Mouse (Mus musculus): ENCODE results near the gene Klrb1f.
A peak's percentile ranks its signal among the peaks of the same experiment; 100 is the strongest.
"Not testable (repeated sequence)": the region's sequence is repeated elsewhere in the genome, so short reads cannot be mapped to it uniquely, and the experiment has no call there.

The Klrb1f gene

DNA sequence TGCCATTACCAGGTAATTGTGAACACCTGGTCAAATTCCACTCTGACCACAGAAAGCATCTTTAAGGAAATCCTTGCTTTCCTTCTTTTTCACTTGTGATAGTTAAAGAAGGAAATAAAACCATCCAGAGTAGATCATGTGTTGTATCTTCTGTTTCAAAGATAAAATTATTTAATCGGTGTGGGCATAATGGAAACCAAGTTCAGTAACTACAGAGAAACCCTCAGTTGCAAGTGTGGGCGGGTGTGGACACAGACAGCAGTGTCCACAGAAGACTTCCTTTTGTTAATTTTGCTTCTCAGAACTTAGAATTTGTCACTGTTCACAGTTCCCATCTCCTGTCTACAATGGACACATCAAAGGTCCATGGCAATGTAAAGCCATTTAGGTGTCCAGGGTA lies at the start of gene Klrb1f:
Klrb1f (plus strand) TSS at position 301 of the 400 bp plus-strand sequence.
- no peak for DNase-seq (ENCODE audit: low spot score)

DNA sequence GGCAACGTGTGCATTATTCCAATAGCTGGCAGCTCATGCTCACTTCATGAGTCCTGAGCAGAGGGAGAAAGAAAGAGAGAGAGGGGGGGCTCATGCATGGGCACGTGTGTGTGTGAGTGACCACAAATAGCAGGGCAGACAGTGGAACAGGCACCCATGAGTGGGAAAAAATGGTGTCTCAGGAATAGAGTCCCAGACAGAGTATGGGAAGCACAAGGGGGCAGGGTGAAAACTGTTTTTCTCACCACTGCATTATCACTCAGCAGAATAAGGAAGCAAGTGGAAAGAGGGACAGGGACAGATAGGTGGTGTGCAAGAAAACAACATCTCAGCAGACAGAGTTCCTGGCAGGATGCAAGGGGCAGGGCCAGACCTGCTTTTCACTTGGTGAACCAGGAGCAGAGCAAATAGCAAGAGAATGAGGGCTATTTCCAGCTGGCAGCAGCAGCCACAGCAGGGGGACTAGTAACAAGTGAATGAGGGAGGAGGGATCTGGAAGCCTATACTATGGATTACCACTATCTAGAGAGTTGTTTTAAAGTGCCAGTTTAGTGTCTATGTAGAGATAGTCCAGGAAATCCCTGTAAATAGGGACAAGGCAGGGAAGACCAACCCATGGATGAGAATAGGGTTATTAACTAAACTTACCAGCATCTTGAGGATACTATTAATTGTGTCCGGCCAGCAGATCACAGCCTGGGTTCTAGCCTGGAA lies 49.5 kb upstream of the Klrb1f start:
- no peak for DNase-seq (ENCODE audit: low spot score)

DNA sequence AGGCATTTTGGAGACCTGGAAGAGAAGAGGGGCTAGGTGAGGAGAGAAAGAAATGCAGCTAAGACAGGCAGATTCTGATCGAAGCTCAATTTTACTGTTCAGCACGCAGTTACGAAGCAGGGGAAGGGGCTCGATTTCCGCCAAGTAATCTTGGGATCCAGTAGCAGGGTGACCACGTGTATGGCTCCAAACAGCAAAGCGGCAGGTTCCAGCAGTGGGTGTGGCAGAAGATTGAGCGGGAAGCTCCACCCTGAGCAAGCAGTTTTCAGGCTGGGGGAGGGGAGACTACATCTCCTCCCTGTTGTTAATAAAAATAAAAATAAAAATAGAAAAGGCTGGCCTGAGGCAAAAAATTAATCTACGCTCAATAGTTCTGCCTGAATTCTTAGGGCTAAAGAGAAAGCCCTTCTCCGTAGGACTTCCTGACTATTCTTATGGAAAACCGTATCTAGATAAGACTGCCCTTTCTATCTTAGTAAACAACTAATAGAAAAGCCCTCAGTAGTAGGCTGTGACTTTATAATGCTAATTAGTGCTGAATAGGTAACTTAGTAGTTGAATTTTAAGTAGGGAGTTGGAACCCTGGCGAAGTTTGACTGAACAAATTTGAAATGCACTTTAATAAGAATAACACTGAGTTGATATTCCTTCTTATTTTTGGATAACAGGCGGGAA lies 48.8 kb upstream of the Klrb1f start:
- DNase-seq (ENCODE audit: low spot score) = peak; percentile 31

DNA sequence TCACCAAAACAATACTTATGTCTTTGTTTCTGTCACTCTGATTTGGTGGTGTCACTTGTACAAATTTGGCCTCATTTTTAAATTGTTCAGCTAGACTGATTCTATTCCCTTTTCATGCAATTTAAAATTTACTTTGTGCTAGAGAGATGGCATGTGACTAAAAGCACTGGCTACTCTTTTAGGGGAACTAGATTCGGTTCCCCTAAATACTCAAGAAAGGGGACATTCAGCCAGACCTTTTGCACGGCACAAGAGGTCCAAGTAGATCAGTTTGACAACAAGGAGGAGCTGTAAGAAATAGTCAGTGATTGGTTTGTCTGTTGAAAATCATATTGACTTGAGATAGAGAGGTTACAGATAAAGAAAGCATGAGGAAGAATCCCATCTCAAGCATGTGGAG lies 44.3 kb upstream of the Klrb1f start:
- no peak for DNase-seq (ENCODE audit: low spot score)

DNA sequence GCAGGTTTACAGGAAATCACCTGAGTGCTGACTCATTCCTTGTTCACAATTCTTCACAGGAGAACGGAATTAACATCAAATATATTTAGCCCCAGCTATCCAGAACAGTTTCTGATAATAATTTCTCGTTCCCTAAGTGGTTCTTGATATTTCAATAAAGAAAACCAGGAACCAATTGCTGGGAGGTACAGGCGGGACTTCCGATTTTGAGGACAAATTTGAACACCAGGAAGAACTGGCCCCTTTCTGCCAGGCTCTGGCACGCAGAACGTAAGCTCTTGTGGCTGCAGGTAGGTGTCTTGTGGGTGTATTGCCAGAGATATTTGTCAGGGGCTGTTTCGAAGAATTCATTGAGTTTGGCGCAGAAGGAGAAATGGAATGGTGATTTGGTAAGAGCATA lies 37.1 kb upstream of the Klrb1f start:
- no peak for DNase-seq (ENCODE audit: low spot score)

DNA sequence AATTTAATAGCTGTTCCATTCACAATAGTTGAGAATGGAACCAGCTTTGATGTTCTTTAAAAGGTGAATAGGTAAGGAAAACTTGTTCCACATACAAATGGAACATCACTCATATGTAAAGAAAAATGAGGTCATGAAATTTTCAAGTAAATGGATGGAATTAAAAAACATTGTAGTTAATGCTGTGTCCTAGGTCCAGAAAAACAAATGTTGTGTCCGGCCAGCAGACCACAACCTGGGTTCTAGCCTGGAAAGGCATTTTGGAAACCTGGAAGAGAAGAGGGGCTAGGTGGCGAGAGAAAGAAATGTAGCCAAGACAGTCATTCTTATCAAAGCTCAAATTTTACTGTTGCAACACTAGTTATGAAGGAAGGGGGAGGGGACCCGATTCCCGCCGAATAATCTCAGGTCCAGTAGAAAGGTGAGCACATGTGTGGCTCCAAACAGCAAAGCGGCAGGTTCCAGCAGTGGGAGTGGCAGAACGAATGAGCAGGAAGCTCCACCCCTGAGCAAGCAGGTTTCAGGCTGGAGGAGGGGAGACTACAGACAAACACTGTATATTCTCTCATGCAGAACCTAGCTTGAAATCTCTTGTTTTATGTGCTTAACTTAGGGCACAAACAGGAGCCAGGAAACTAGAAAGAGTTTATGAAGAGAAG lies 35.7 kb upstream of the Klrb1f start:
- DNase-seq (ENCODE audit: low spot score) = not testable (repeated sequence)

DNA sequence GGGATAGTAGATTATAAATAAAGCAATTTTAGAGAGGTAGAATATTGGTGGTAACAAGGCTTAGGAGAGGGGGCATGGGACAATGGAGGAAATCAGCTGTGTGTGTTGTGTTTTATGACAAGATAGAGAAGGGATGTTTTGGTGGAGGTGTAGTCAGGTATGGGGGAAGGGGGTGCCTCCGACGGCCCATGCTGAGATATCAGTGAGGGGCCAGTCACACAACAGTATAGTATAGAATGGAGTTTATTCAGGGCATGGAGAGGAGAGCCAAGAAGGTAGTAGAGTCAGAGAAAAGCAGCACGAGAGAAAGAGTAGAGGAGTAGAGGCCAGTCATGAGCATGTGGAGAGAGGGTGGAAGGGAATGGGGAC lies 35.2 kb upstream of the Klrb1f start:
- DNase-seq (ENCODE audit: low spot score) = no peak

DNA sequence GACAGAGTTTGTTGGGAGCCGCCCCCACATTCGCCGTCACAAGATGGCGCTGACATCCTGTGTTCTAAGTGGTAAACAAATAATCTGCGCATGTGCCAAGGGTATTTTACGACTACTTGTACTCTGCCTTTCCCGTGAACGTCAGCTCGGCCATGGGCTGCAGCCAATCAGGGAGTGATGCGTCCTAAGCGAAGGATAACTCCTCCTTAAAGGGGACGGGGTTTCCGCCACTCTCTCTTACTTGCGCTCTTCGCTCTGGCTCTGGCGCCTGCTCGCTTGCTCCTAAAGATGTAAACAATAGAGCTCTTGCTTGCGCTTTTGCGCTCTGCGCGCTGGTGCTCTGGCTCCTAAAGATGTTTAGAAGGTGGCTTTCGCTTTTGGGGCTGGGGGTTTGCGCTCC lies 33.7 kb upstream of the Klrb1f start:
- DNase-seq (ENCODE audit: low spot score) = not testable (repeated sequence)

DNA sequence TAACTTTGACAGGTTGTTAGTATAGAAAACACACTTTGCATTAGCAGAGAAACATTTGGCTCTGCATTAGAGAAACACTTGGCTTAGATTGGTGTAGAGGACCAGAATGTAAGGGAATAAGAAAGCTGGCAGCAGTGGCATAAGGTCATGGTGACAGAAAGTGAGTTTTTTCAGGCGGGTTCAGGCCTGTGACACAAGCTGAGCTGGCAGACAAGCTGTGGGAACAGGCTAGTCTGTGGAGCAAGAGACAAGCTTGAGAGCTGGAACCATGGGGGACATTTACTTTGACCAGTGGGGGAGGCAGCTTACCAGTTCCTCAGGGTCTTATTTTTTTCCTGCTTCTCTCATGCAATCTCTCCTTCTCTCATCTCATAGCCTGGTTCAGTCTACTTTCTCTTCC lies 32.7 kb upstream of the Klrb1f start:
- no peak for DNase-seq (ENCODE audit: low spot score)

DNA sequence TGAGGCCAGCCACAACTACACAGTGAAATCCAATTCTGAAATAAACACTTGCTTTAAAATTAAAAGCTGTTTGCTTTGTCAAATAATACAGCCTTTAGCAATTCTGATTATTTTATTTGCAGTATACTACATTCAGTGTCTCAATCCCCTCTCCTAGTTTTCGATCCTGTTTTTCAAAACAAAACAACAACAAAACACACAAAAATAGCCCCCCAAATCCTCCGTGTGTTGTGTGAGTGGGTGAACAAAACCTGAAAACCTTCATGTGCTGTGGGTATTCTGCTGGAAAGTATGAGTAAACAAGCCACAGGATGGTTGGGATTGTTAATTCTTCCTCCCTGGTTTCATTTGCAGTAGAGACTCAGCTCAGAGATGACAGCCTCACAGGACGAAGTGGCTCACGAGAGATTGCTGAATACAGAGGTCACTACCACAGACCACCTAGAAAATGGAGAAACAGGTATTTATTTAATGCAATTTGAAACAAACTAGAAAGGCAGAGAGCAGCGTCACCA lies 31.9 kb upstream of the Klrb1f start:
- no peak for DNase-seq (ENCODE audit: low spot score)

DNA sequence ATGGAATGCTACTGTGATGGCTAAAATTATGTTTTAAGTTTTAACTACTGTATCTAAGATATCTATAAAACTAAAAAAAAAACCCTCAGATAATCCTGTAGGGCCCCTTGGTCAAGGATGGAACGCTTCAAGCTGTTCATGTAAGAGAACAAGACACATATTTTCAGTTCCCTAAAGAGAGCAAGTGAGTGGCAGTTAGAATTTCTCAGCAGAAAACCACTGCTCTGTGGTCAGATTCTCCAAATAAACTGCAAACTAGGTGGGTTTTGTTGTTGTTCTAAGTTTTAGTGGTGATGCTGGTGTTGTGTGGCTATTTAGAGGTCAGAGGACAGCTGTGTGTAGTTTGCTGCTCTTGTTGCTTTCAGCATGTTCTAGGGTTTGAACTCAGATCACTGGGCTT lies 31.3 kb upstream of the Klrb1f start:
- DNase-seq (ENCODE audit: low spot score) = no peak

DNA sequence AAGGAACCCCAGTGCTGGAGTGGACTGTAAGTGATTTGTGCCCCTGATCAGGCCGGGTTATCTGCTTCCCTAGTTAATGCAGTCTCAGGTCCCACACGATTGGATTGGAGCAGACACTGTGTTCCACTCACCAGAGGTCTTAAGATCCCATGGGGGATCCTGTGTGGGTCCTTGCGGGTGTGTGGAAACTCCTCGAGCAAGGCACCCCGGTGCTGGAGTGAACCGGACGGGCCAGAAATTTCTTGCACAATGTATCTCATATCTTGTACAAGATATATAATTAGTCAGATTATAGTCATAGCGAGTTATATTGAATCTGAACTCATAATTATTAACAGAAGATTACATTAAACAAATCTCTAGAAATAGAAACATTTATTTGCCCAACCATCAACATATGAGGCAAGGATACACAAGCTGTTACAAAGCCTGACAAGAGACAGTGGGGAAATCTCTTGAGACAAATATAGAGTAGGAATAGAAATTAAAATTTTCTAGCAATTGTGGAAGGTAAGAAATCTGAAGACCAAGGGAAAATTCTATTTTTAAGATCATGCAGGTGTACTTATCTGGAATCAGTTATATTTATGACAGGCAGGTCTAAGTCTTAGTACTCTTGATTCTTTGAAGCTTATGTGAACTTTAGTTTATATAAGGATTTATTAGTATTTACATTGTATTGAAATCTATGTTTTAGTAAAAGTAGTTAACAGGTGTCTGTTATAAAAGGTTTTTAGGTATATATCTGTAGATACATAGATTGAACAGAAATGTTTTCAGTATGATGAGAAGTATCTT lies 18.1 kb upstream of the Klrb1f start:
- no peak for DNase-seq (ENCODE audit: low spot score)

DNA sequence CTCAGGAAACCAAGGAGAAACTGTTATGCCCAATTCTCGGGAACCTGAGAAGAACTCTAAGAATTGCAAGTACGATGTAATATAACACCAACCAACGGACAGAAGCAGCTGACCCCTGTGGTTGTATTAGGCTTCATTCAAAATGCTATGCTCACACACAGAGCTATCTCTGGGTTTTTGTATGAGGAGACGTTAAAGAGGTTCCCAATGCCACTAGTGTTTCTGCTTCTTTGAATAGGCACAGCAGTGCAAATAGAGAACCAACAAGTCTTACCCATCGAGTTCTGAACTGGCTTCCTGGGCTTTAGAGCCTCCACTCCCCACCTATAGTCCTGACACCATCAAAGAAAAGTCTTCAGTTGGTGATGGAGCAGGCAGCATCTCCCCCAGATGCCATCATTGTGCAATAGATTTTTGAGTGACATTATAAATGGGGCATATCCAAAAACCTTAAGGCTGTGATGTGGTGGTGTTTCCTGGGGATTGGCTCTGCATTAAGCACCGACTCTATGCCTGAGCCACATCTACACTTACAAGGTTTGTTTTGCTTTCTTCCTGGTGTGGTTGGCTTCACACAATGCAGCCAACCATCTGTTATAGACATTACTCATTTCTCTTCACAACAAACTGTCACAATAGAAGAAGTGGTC lies 15.4 kb upstream of the Klrb1f start:
- no peak for DNase-seq (ENCODE audit: low spot score)

DNA sequence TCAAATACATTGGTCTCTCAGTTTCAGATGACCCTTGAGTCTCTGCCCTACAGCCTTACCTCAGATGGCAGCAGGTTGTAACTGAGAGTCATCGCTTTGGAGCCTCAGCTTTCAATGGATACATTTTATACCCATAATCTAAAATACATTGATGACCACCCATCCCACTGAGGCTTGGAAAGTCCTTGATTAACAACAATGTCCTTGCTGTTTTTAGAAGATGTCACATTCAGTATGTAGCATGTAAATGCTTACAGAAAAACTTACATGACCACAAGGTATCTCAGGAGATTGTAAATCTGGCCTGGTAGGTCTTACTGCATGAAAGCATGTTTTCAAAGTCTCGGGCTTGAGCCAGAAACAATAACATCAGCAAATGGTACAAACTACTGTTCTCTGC lies 14.7 kb upstream of the Klrb1f start:
- no peak for DNase-seq (ENCODE audit: low spot score)

DNA sequence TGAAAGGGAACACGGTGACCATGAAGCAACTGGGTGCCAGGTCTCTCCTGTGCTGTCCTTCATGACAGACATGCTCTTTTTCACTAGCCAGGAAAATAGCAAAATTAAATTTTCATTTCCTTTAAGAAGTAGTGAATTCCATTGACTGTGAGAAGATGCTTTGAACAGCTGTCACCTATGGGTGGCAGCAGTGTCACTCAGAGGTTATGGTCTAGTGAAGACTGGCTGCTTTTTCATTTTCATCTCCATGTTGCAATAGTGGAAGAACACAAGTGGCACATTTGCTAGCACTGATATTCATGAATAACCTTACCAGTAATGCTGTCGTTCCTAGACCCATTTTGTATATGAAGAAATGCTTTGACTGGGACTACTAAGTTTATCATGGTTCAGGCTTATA lies 12.3 kb upstream of the Klrb1f start:
- DNase-seq (ENCODE audit: low spot score) = no peak

DNA sequence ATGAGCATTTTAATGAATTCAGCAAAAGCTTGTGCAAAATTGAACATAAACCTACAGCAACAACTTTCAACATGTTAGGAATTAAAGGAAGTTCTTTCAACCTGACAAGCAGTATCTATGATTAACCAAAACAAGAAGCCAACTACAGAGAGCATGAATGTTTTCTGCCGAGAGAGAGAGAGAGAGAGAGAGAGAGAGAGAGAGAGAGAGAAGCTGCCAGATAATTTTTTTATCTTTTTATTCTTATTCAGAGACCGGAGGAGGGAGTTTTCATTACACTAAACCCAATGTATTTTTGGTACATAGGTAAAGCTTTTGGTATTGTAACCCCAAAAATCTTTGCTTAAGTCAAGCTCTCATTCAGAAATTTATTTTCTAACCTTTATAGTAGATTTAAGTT lies 10.7 kb upstream of the Klrb1f start:
- DNase-seq (ENCODE audit: low spot score) = no peak

DNA sequence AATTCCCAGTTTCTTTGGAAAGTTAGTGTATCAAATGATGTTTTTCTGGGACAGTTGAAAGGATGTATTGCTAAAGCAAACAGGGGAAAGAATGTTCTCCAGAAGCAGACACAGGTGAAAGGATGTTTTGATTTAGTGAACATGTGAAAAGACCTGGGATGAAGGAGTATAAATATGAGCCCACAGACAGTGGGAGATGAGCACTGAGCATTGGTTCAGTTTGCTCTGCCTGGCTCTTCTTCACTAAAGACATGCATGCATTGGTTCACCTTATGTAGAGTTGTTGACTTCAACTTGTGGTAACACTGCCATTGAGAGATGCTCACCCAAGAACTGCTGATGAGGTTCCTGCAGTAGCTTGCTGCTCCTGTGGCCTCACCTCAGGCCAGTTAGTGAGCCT lies 9.4 kb upstream of the Klrb1f start:
- DNase-seq (ENCODE audit: low spot score) = no peak

DNA sequence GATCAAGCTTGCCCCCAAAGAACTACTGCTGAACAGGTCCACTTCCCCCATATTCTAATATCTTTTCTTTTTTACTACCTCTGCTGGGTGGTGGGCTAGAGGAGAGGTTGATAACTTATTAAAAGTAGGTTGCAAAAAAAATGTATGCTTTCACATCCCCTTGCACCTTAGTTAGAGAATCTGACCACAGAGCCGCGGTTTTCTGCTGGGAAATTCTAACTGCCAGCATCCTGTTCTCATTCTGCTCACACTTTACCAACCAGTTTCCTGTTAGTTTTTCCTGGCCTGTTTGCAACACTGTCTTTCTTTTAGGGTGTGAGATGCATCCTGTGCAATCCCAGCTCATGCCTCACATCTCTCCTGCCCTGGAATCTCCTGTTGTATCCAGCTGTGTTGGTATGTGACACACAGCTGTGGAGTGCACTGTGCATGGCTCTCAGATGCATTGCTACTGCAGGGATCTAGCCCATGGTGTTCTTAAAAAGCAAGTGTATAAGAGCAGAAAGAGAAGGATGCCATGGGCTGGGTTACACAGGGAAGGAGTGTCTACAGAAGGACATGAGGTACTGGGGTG lies 8.7 kb upstream of the Klrb1f start:
- DNase-seq (ENCODE audit: low spot score) = no peak

DNA sequence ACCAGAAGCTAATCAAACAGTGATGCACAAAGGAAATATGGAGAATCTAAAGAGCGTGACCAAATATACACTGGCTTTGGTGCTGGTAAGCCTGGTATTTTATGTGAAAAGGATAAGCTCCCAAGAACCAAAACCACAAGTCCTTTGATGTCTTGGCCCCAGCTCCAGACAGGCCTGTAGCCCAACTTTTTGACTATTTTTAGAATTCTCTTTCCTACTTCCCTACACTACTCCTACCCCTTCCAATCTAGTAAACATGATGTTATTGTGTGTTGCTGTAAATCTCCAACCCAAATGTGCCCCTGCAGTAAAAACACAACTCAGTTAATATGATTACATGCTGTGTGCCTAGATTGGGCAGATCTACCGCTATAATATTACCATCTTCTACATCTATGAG lies 4.2 kb upstream of the Klrb1f start:
- DNase-seq (ENCODE audit: low spot score) = no peak

DNA sequence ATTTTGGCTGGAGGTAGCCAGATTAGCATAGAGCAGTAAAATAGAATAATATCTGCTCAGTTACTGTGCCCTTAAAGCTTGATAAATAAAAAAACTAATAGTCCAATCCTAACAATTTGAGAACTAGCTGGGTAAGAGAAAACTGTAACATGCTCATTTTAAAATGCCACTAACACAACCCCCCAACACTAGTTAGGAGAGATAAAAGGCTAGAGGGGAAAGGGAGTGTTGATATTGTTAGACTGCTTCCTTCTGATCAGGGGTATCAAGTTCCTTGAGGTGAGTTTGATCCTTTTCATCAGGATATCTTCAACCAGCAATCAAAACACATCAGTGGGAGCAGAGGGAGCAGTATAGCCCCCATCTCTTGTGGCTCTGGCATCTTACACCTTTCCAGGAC lies 3.2 kb upstream of the Klrb1f start:
- no peak for DNase-seq (ENCODE audit: low spot score)

DNA sequence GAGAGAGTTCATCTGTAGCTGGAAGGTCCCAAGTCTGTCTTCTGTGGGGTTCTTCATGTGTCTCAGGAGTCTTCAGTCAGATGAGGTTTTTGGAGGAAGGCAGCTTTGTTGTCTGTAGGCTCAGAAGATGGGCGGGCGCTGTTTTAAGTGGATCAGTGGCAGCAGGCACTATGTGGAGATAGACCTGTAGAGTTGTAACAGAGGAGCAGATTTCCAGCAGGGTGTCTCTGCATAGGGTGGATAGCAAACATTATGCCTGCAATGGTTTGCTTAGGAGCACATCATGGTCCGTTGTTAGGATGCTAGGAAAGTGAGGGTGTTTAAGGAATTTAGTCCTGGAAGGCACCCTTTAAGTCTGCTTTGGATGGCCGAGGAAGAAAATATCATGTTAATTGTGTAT lies 2.7 kb downstream of the Klrb1f start:
- DNase-seq (ENCODE audit: low spot score) = no peak
